Mouse (Mus musculus) left cerebral cortex, postnatal 14 days (tissue): ENCODE measurements around the gene Lemd1. TPM values are rescaled to one million over a fixed set of nuclear protein-coding genes. Genes with fewer than 3 reads are reported as not detected.
"Not testable (repeated sequence)": the region's sequence is repeated elsewhere in the genome, so short reads cannot be mapped to it uniquely, and the experiment has no call there.

ENCODE experiments used
- DNase-seq, 2 experiments: peaks; one replicate each; pipeline ENCODE4 v3.0.0; 2021 to 2022; ENCODE audit warnings: low spot score in 2 of 2, mixed read lengths in 1 of 2
- intact Hi-C: fragments of 180-260 bp; cut with DNase I; formaldehyde crosslinking; loops from one replicate; pipeline ENCODE4 v1.15.1; 2025
- total RNA-seq, 2 experiments: library from RNA; stranded (reverse); gene quantifications; 2 replicates each; pipeline ENCODE4 v1.2.3; 2021

The Lemd1 gene
- total RNA-seq, 2 experiments from 2014 or later, result 4.1 to 4.6 TPM

DNA sequence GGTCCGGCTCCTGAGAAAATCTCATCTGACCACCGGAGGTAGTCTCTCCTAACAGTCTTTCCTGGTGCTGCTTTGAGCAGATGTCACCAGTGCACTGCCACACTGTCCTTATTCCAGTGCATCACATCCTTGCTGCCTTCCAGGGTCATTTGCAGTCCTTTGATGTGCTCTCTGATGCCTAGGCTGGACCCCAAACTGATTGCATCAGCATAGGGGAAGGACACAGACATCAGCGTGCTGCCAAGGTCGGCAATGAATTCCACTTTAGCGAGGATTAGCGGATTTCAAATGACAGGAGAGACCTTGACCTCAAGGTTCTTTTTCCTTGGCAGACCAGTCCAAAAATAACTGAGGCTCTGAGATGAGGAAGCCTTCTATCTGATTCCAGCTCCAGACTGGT is 85.9 kb downstream of the Lemd1 start:
- intact Hi-C loops, result no loop called here
- no peak for DNase-seq

DNA sequence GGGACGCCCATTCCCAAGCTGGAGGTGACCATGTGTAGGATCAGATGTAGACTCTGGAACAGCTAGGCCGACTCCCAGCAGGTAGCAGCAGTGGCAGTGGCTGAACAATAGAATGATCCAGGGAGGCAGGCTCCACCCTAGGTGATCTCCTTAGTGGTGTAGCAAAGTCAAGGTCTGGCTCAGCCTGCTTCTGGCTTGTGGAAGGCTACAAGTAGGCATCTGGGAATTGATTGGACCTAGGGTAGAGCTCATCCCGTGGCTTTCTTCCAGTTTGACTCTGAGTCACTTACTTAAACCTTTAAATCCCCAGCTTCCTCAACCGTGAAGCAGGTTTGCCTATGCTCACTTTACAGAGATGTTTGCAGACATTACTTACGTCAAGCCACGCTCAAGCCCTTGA is 89.4 kb downstream of the Lemd1 start:
- intact Hi-C loops, DNase-seq: not testable (repeated sequence)

DNA sequence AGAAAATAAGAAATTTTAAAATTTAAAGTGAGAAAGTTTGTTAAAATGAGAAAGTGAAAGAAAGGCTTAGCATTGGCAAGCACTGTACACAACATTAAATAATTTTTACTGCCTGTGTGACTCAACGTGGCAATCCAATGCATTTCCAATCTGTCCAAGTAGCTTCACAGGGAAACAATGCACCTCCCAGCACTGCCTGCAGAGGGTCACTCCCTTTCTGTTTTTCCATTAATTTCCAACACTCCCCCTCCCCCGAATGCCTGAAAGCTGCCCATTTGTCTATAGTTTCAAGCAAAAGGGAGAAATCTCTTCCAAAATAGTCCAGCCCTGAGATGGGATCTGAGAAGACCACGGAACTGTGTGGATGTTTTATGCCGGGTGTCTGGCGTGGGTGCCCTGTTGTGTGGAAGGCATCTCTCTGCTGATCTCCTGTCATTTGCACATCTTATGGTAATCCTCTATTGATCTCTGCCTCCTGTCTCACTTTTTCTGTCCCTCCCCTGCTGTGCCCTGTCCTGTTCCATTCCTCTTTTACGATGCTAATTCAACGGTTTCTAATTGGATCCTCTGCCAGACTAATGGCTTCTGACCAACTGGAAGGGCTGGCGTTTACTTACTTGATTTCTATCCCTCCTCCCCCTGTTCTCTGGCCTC is 90.4 kb downstream of the Lemd1 start:
- intact Hi-C loops, result no loop called here
- no peak for DNase-seq

DNA sequence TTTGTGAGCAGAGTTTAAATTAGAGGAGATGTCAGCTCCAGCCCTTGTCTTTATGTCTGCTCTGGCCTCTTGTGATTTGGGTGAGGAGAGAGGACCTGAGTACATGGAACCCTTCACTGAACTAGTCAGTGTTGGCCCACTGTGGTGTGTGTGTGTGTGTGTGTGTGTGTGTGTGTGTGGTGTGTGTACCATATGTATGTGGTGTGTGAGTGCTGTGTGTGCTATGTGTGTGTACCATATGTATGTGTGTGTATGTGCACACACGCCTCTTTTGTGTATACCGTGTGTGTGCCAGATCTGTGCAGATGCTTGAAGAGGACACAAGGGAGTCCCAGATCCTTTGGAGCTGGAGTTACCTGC is 90.9 kb downstream of the Lemd1 start:
- DNase-seq, result no peak
- intact Hi-C loops, result no loop called here

DNA sequence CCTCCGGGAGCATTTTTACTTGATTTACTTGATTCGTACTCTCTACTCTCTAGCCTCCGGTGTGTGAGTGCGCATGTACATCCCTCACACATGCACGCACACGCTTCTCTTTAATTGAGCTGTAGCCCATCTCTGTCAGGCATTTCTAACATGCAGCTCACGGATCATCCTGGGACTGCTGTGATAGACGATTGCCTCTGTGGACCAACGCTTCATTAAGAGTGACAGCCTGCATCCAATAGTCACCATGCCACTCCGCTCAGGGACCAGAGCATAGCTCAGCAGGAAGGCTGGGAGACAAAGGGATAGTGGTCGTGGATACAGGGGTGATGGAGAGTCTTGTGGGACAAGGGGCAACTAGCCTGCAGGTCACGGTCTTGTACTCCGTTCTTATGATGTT is 91.8 kb downstream of the Lemd1 start:
- intact Hi-C loops, result no loop called here
- DNase-seq, result no peak

DNA sequence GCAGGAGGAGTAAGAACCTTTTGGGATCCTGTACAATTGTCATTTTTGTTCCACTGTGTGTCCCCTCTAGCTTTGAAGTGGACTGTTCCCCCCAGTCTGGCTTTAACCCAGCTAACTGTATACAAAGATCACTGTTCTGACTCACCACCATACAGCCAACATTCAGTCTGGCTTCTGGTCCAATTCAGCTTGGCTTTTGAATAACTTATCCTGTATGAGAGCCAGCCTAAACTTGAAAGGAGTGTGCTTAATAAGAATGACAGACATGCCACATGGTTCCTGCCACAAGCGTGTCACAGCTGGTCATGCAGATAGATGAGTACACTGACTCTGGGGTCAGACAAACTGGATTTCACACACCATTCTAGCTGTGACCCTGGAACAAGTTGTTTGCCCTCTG is 95.5 kb downstream of the Lemd1 start:
- intact Hi-C loops, result no loop called here
- DNase-seq, result no peak

DNA sequence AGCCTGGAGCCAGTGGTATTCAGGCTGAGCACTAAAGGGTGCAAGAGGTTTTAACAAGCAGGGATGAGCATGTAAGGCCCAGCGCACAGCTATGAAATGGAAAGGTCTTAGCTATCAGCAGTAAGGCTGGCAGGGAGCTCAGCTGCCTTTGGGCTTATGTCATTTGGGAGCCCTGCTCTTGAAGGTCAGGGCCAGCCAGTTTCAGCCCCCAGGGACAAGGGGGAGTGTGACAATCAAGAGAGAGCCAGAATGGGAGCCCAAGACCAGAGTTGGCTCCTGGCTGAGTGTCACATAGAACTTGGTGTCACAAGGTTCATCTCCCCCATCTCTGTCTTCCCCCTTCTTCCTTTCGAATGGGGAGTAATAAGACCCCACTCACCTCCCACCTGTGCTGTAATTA is 96.2 kb downstream of the Lemd1 start:
- intact Hi-C loops, result no loop called here

DNA sequence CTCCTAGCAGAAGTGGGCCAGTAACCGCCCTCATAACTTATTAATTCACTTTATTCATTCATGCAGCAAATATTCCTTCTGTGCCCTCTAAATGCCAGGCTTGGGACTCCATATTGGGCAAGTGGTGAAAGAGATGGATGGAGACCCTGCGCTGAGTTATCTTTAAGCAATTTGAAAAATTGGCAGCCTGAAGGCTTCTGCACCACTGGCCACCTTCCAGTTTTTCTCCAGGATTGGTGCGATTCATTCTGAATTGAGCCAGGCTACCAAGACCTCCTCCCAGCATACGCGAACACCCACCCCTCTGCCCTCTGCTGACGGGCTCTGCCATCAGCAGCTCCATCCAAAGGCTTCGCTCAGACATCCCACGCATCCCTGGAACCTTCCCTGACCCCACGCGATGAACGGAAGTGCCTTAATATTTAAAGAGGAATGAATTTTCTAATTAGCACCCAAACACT is 96.8 kb downstream of the Lemd1 start:
- intact Hi-C loops, result no loop called here
- DNase-seq, result no peak

More for the DNA sequence above, 96.2 kb downstream of the Lemd1 start:
- no peak for DNase-seq

DNA sequence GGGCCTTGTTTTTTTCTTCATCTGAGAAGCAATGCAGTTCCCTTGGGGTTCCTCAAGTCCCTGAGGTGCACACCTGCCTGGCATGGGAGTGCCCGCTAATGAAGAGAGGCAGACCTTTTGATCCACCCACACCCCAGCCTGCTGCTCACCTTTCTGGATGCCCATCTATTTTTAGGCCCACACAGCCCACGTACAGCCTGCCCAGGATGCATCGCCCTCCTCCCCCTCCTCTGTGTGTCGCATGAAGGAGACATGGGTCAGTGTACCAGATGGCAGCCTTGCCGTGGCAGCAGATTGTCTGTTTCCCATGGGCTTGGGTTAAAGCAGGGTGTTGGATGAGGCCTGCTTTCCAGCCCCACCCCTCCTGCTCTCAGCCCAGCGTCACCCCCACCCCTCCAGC is 98.7 kb downstream of the Lemd1 start:
- no peak for DNase-seq
- intact Hi-C loops, result no loop called here

DNA sequence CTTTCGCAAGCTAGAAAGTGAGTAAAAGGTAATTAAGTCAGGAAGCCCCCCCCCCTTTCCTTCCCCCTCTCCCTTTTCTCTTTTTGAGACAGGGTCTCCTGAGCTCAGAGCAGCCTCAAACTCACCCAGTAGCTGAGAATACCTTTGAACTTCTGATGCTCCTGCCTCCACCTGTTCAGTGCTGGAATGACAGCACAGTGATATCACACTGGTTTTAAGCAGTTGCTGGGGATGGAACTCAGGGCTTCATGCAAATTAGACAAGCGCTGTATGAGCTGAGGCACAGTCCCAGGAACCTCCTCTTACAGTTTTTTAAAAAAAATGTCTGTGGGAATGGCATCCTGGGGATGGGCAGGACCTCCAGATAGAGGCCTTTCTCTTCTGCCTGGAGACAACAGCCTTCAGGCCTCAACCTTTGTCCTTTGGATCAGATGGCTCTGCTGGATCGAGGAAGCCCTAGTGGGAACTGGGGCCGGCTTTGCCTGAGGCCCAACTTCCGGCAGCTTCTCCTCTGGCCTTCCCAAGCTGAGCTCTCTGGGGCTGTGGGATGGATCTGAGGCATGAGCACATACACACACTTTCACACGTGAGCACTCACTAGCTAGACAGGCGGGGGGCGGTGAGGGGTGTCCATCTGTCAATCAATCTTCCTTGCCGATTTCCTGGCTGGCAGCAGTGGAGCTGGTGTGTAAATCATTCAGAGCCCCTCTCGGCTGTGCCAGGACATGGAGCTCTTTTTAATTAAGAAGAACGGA is 99.9 kb downstream of the Lemd1 start:
- intact Hi-C loops, result no loop called here
- DNase-seq, result no peak

DNA sequence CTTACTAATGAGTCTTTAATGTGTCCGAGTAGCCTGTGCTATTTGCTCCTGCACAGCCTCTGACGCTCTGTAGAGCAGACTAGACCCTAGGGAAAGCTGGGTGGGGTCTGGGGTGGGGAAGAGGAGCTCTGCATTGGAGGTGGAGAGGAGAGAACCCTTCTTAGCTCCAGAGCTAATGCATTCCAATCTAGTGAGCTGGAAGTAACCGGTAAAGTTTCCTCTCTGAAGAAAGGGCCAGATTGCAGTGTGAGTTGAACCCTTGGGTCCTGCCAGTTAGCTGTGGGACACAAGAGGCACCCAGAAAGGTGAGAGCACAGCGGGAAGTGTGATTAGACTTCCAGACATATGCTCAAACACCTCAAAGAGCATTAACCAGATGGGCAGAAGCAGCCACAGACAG is 100.5 kb downstream of the Lemd1 start:
- no peak for DNase-seq
- intact Hi-C loops, result no loop called here

DNA sequence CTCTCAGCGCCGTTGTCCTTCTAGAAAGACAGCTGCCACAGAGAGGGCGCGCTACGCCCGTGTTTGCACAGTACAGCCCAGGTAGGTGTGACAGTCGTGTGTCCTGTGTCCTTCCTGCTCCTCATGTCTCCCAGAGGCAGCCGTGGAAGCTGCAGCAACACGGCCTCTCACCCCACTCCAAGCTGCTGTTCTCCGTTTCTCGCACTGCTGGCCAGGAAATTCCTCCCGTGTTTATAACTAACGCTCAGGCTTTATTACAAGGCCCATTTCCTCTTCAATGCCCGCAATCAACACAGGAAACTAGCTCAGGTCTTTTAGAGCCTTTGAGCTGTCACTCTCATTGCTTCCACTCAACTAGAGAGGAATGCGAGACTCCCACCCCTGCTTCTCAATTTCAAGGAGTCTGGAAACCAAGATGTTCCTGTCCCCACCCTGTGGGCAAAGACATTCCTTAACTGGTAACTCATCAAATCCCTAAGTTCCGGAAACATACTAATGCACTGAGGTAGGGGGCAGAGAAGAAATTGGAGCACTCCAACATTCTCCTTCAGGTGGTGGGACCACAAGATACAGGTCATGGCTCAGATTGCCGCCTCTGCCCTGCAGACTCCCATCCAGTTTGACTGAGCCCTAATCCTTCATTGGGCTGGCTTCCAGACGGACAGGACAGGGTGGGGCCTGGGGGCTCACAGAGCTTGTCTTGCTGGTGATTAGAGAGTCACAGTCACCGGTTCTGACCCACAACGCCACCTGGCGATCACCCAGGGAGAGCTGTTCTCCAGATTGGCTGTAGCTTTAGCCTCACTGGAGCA is 101.3 kb downstream of the Lemd1 start:
- DNase-seq, result no peak

DNA sequence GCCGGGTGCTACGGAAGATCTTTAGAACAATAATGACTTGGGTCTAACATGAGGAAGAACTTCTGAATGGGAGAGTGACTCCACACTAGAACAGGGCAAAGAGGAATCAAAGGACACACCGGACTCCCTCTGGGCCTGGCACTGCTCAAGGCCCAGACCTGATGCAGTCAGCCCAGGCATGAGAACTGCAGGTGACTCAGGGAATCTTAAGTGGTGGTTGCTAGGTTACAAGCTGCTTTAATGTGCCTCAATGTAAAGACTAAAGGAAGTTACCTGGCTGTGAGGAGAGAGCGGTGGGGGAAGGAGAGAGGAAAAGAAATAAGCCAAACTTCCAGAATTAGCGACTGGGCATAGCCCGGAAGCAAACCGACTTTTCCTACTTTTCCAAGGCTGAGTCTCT is 104.3 kb downstream of the Lemd1 start:
- intact Hi-C loops, result no loop called here
- DNase-seq, result no peak

More for the DNA sequence above, 101.3 kb downstream of the Lemd1 start:
- intact Hi-C loops, result no loop called here

DNA sequence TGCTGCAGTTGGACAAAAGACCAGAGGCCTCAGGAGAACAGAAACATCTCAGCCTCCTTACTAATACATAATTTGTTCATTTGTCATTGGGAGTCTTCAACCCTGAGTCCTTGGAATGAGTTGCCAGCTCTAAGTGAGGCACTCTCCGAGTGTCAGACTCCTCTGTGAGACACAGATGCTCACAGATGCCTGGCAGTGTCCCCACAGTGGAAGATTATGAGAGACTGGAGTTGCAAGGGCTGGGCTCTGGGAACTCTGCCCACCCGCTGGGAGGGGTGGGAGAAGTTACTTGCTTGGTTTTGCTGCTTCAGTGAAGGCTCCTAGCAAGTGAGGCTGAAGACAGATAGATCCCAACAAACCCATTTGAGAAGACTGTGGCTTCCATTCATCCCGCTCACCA is 104.8 kb downstream of the Lemd1 start:
- intact Hi-C loops, result no loop called here
- peak in 1 of 2 experiments; percentile 68 for DNase-seq

DNA sequence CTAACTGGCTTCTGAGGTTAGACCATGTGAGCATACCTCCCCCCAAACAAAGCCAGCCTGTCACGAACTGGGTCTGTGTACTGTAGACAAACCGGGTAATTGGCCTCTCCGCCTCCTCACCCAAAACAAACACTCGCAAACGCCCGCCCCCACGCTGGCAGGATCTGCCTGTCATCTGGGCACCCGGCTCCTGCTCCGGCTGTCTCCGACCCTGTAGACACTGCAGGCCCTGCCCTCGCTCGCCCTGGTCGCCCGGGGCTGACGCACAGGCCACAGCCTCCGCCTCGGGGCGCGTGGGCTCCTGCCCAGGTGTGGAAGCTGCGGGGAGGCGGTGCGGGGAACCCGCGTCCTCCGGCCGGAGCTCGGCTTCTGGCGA is 107.2 kb downstream of the Lemd1 start, which contains the start of gene Klhdc8a:
TSS of gene Klhdc8a (plus strand) at position 202 of the 376 bp plus-strand sequence.
- peak; percentile 37 to 77 for DNase-seq
- intact Hi-C loops, result no loop called here

DNA sequence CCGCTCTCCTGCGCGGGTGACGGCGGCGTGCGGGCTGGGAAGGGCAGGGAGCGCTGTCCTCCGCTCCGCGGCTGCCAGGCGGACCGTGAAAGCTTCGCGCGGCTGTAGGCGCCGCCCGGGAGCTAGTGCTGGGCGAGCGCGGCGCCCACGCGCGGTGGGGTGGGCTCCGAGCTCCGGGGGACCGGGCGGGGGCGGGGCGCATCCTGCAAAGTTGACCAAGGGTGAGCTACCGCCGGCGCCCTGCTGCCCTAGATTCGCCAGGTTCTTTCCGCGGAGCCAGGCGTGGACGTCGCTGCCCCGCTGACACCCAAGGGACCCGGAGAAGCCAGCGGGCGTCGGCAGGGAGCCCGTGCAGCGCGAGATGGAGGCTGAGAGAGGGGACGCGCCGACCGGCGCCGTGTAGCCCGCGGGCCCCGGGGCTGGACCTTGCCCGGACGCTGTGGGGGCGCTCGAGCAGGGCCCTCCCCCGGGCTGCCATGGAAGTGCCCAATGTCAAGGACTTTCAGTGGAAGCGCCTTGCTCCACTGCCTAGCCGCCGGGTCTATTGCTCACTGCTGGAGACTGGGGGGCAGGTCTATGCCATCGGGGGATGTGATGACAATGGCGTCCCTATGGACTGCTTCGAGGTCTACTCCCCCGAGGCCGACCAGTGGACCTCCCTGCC is 107.7 kb downstream of the Lemd1 start:
- peak in 1 of 2 experiments; percentile 30 for DNase-seq
- intact Hi-C loops, result no loop called here

DNA sequence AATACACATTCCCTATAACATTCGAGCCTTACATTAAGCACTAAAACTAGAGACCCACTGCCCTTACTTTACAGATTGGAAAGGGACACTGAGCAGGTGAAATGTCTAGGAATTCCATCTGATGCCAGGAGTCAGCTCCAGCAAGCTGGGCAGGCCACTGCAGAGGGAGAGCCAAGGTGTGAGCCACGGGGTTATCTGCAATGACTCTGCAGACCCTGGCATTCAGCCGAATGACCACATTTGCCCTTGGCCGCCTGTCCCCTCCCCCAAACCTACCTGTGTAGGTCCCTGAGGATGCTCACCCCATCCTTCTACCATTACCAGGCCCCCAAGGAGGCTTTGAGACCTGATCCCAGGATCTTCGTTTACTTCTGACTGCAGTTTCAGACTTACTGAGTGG is 108.5 kb downstream of the Lemd1 start:
- intact Hi-C loops, result loop anchor here (10.0 kb wide), 1 partner anchor 85 kb away; no protein-coding TSS in a partner anchor
- DNase-seq, result no peak

DNA sequence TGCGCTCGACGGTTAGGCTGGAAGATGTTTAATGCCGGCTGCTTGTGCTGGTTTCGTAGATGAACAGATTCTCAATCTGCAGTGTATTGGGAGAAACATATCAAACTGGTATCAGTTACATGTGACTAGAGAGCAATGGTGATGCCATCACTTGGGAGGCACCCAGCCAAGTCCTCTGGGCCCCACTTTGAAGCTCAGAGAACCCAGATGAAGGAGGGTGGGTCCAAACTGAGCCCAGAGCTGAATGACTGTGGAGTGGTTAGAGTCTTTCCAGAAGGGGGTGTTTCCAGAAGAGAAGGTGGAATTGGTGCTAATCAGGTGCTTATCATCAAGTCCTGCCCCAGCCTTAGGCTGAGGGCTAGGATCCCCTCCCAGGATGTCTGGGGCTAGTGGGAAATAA is 110.0 kb downstream of the Lemd1 start:
- no peak for DNase-seq
- intact Hi-C loops, result loop anchor here (10.0 kb wide), 1 partner anchor 86 kb away; no protein-coding TSS in a partner anchor

DNA sequence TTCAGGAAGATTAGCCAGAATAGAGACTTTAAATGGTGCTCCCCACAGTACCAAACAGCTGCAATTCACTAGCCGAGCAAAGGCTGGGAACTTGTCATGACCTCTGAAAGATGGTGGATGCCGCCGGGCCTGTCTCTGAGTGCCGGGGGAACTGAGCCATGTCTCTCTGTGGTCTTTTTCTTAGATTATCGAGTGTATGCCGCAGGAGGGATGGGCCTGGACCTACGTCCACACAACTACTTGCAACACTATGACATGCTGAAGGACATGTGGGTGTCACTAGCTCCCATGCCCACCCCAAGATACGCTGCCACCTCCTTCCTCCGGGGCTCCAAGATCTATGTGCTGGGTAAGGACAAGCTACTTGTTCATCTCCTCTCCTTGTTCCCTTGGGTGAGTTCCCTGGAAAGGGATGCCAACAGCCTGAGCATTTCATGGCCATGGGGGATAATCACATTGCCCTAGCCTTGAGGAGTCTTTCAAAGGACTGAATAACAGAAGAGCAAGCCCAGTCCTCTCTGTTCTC is 111.2 kb downstream of the Lemd1 start:
- no peak for DNase-seq
- intact Hi-C loops, result loop anchor here (10.0 kb wide), 1 partner anchor 88 kb away; no protein-coding TSS in a partner anchor
